Mouse (Mus musculus) limb, embryonic 14.5 days (tissue): ENCODE measurements at regions not wholly inside any gene's neighbourhood (a gene's known extent, or its start where the extent isn't known, plus 50 kb on each side); places are given as distances from the start of the nearest gene placed in this dataset.

ENCODE experiments used
- ATAC-seq: fragments of 200-750 bp; cut with Nextera tagmentation; 2 replicates; pipeline ENCODE4 v1.8.0; 2017; ENCODE audit warnings: low read depth, moderate number of reproducible peaks, moderate TSS enrichment; ENCODE audit not compliant: low FRiP score
- DNase-seq: peaks from one replicate; pipeline ENCODE4 v3.0.0-alpha.2; 2015; ENCODE audit warnings: low spot score
- H3K27ac ChIP-seq: fragments of 300-500 bp; sonication (generic); replicated peaks from 2 replicates; pipeline ENCODE4 v1.5.1; 2014; ENCODE audit warnings: low read depth, mild to moderate bottlenecking, low read length, moderate library complexity, mixed read lengths
- H3K27me3 ChIP-seq: fragments of 300-500 bp; sonication (generic); 2 replicates; pipeline ENCODE4 v1.6.1; 2014; ENCODE audit warnings: low read length, mixed read lengths; ENCODE audit not compliant: control insufficient read depth, insufficient read depth
- H3K36me3 ChIP-seq: fragments of 300-500 bp; sonication (generic); 2 replicates; pipeline ENCODE4 v1.6.1; 2014; ENCODE audit warnings: mild to moderate bottlenecking, low read length, moderate library complexity, mixed read lengths; ENCODE audit not compliant: control insufficient read depth, insufficient read depth
- H3K4me1 ChIP-seq: fragments of 300-500 bp; sonication (generic); 2 replicates; pipeline ENCODE4 v1.6.1; 2014; ENCODE audit warnings: antibody characterized with exemption, low read length, mixed read lengths; ENCODE audit not compliant: control insufficient read depth, insufficient read depth
- H3K4me2 ChIP-seq: fragments of 300-500 bp; sonication (generic); replicated peaks from 2 replicates; pipeline ENCODE4 v1.6.1; 2014; ENCODE audit warnings: low read depth, mild to moderate bottlenecking, low read length, moderate library complexity; ENCODE audit not compliant: severe bottlenecking
- H3K4me3 ChIP-seq: fragments of 300-500 bp; sonication (generic); replicated peaks from 2 replicates; pipeline ENCODE4 v1.5.1; 2014; ENCODE audit warnings: low read length
- H3K9ac ChIP-seq: fragments of 300-500 bp; sonication (generic); 2 replicates; pipeline ENCODE4 v1.6.1; 2014; ENCODE audit warnings: mild to moderate bottlenecking, low read depth, low read length, moderate library complexity; ENCODE audit not compliant: severe bottlenecking
- H3K9me3 ChIP-seq: fragments of 300-500 bp; sonication (generic); 2 replicates; pipeline ENCODE4 v1.6.1; 2016; ENCODE audit warnings: low read length; ENCODE audit not compliant: control insufficient read depth
- POLR2A ChIP-seq: fragments of 200-500 bp; IDR thresholded peaks from 2 replicates; pipeline ENCODE4 v1.8.0; 2012; ENCODE audit warnings: inconsistent platforms, mild to moderate bottlenecking, moderate library complexity, borderline replicate concordance; ENCODE audit not compliant: insufficient read depth, insufficient read length; ENCODE audit errors: extremely low read depth
- WGBS: fragments of 180-500 bp; shearing (Covaris S2); extraction: QIAGEN DNeasy Blood & Tissue Kit; methylation state at CpG from one replicate; pipeline ENCODE4 v1.1.7; 2014; 5-methylcytosine and 5-hydroxymethylcytosine counted together

- Histone ChIP-seq H3K9ac (no peak overlapping the region), H3K27ac (no peak overlapping the region), H3K27me3 (no peaks in the 10 kb centered on the region), H3K4me1 (peaks cover 12% of the 10 kb centered on the region), H3K36me3 (no peaks in the 10 kb centered on the region), H3K4me3 (no peak overlapping the region), H3K4me2 (0 out of 2 replicates have a peak overlapping the region, but pooled peaks have one; percentile 5), H3K9me3 (no peaks in the 10 kb centered on the region)
- DNase-seq (peak; percentile 97), ATAC-seq (peak; percentile 96)
- 5% methylated on average over 6 of the region's 6 CpGs for WGBS
- no peak for TF ChIP-seq POLR2A
Observed at GRCm38 (mm10) chr15:63340322-63341060, 504.5 kb downstream of the Gsdmc2 start.

GRCm38 (mm10) chr15:63319666-63320065 is 525.3 kb downstream of the Gsdmc2 start:
- WGBS, result 52% methylated on average over 1 of the region's 1 CpGs
- H3K9ac ChIP-seq, result no peak overlapping the region
- no peak overlapping the region for H3K4me3 ChIP-seq
- DNase-seq (no peak), ATAC-seq (no peak)
- H3K4me1 ChIP-seq, result no peaks in the 10 kb centered on the region
- no peak overlapping the region for H3K27ac ChIP-seq
- H3K27me3 ChIP-seq, result no peaks in the 10 kb centered on the region
- no peaks in the 10 kb centered on the region for H3K36me3 ChIP-seq
- no peak for TF ChIP-seq POLR2A
- no peaks in the 10 kb centered on the region for H3K9me3 ChIP-seq
- no peak overlapping the region for H3K4me2 ChIP-seq

GRCm38 (mm10) chr15:63310426-63310825 is 534.6 kb downstream of the Gsdmc2 start:
- no peaks in the 10 kb centered on the region for H3K27me3 ChIP-seq
- no peak overlapping the region for H3K9ac ChIP-seq
- H3K36me3 ChIP-seq, result no peaks in the 10 kb centered on the region
- no peak for TF ChIP-seq POLR2A
- 88% methylated on average over 2 of the region's 2 CpGs for WGBS
- ATAC-seq, result no peak
- H3K9me3 ChIP-seq, result no peaks in the 10 kb centered on the region
- no peak overlapping the region for H3K4me2 ChIP-seq
- H3K27ac ChIP-seq, result no peak overlapping the region
- H3K4me3 ChIP-seq, result no peak overlapping the region
- no peak for DNase-seq
- no peaks in the 10 kb centered on the region for H3K4me1 ChIP-seq

GRCm38 (mm10) chr15:63299311-63299710 is 545.7 kb downstream of the Gsdmc2 start:
- H3K9me3 ChIP-seq, result no peaks in the 10 kb centered on the region
- no peaks in the 10 kb centered on the region for H3K27me3 ChIP-seq
- no peak overlapping the region for H3K4me3 ChIP-seq
- no peaks in the 10 kb centered on the region for H3K36me3 ChIP-seq
- ATAC-seq (no peak), DNase-seq (no peak)
- no peak overlapping the region for H3K4me2 ChIP-seq
- H3K27ac ChIP-seq, result no peak overlapping the region
- WGBS, result 76% methylated on average over 4 of the region's 4 CpGs
- no peak overlapping the region for H3K9ac ChIP-seq
- H3K4me1 ChIP-seq, result no peaks in the 10 kb centered on the region
- no peak for TF ChIP-seq POLR2A

GRCm38 (mm10) chr15:63288534-63288933 is 556.4 kb downstream of the Gsdmc2 start:
- H3K4me1 ChIP-seq, result no peaks in the 10 kb centered on the region
- no peaks in the 10 kb centered on the region for H3K9me3 ChIP-seq
- no peaks in the 10 kb centered on the region for H3K27me3 ChIP-seq
- no peak overlapping the region for H3K4me3 ChIP-seq
- H3K27ac ChIP-seq, result no peak overlapping the region
- DNase-seq, result peak; percentile 21
- H3K9ac ChIP-seq, result no peak overlapping the region
- no peak overlapping the region for H3K4me2 ChIP-seq
- H3K36me3 ChIP-seq, result no peaks in the 10 kb centered on the region
- no peak for TF ChIP-seq POLR2A
- peak; percentile 71 for ATAC-seq

- no peak for DNase-seq
- no peak overlapping the region for H3K27ac ChIP-seq
- H3K4me3 ChIP-seq, result no peak overlapping the region
- no peak overlapping the region for H3K9ac ChIP-seq
- no peaks in the 10 kb centered on the region for H3K9me3 ChIP-seq
- no peaks in the 10 kb centered on the region for H3K4me1 ChIP-seq
- H3K36me3 ChIP-seq, result no peaks in the 10 kb centered on the region
- 80% methylated on average over 1 of the region's 1 CpGs for WGBS
- ATAC-seq, result no peak
- TF ChIP-seq POLR2A, result no peak
- H3K4me2 ChIP-seq, result no peak overlapping the region
- no peaks in the 10 kb centered on the region for H3K27me3 ChIP-seq
Observed at GRCm38 (mm10) chr15:63286026-63286425, 559.0 kb downstream of the Gsdmc2 start.
